Mouse (Mus musculus): ENCODE data around the gene Ddc. TPM values are rescaled to one million over a fixed set of nuclear protein-coding genes. Genes with fewer than 3 reads are reported as not detected.
A peak's percentile ranks its signal among the peaks of the same experiment; 100 is the strongest.

Ddc gene
- total RNA-seq, 2 experiments from 2014 or later, result 8.1 to 8.9 TPM

- TF ChIP-seq CTCF (conservative IDR thresholded peaks at IDR 0.05), result peak; percentile 76
- H3K27ac ChIP-seq, result peak overlapping the region; percentile 55; the same call in 1 of the 2 replicates
- DNase-seq (ENCODE audit: low spot score in 2 of 2), result no peak
- H3K4me3 ChIP-seq, result no peak overlapping the region
Observed at GRCm38 (mm10) chr11:11844367-11844971, 53.5 kb downstream of the Ddc start.

- Histone ChIP-seq H3K27ac (no peak overlapping the region), H3K4me3 (no peak overlapping the region)
- TF ChIP-seq CTCF (conservative IDR thresholded peaks at IDR 0.05), result no peak
- DNase-seq (ENCODE audit: low spot score in 2 of 2), result no peak
Observed at GRCm38 (mm10) chr11:11841590-11841989, 56.4 kb downstream of the Ddc start.

GRCm38 (mm10) chr11:11840746-11841145 lies 57.2 kb downstream of the Ddc start:
- Histone ChIP-seq H3K4me3 (no peak overlapping the region), H3K27ac (no peak overlapping the region)
- TF ChIP-seq CTCF (conservative IDR thresholded peaks at IDR 0.05), result no peak
- no peak for DNase-seq (ENCODE audit: low spot score in 2 of 2)

GRCm38 (mm10) chr11:11839874-11840273 lies 58.1 kb downstream of the Ddc start:
- no peak for DNase-seq (ENCODE audit: low spot score in 2 of 2)
- Histone ChIP-seq H3K27ac (no peak overlapping the region), H3K4me3 (no peak overlapping the region)
- no peak for TF ChIP-seq CTCF (conservative IDR thresholded peaks at IDR 0.05)

GRCm38 (mm10) chr11:11837384-11837783 lies 60.6 kb downstream of the Ddc start:
- no peak overlapping the region for H3K27ac ChIP-seq
- TF ChIP-seq CTCF (conservative IDR thresholded peaks at IDR 0.05), result no peak
- no peak overlapping the region for H3K4me3 ChIP-seq
- no peak for DNase-seq (ENCODE audit: low spot score in 2 of 2)

GRCm38 (mm10) chr11:11836713-11837370 lies 61.1 kb downstream of the Ddc start:
- Histone ChIP-seq H3K27ac (no peak overlapping the region), H3K4me3 (no peak overlapping the region)
- DNase-seq (ENCODE audit: low spot score in 2 of 2), result no peak
- TF ChIP-seq CTCF (conservative IDR thresholded peaks at IDR 0.05), result no peak

GRCm38 (mm10) chr11:11836262-11836661 lies 61.7 kb downstream of the Ddc start:
- Histone ChIP-seq H3K4me3 (no peak overlapping the region), H3K27ac (no peak overlapping the region)
- TF ChIP-seq CTCF (conservative IDR thresholded peaks at IDR 0.05), result no peak
- no peak for DNase-seq (ENCODE audit: low spot score in 2 of 2)

- TF ChIP-seq CTCF (conservative IDR thresholded peaks at IDR 0.05), result no peak
- H3K27ac ChIP-seq, result no peak overlapping the region
- DNase-seq (ENCODE audit: low spot score in 2 of 2), result no peak
- no peak overlapping the region for H3K4me3 ChIP-seq
Observed at GRCm38 (mm10) chr11:11835791-11836190, 62.2 kb downstream of the Ddc start.

GRCm38 (mm10) chr11:11835361-11835760 lies 62.6 kb downstream of the Ddc start:
- DNase-seq (ENCODE audit: low spot score in 2 of 2), result no peak
- Histone ChIP-seq H3K4me3 (no peak overlapping the region), H3K27ac (no peak overlapping the region)
- TF ChIP-seq CTCF (conservative IDR thresholded peaks at IDR 0.05), result no peak

GRCm38 (mm10) chr11:11833100-11833499 lies 64.8 kb downstream of the Ddc start:
- no peak for DNase-seq (ENCODE audit: low spot score in 2 of 2)
- TF ChIP-seq CTCF (conservative IDR thresholded peaks at IDR 0.05), result no peak
- Histone ChIP-seq H3K27ac (no peak overlapping the region), H3K4me3 (no peak overlapping the region)

GRCm38 (mm10) chr11:11832755-11833084 lies 65.2 kb downstream of the Ddc start:
- DNase-seq (ENCODE audit: low spot score in 2 of 2), result no peak
- Histone ChIP-seq H3K4me3 (no peak overlapping the region), H3K27ac (no peak overlapping the region)
- TF ChIP-seq CTCF (conservative IDR thresholded peaks at IDR 0.05), result no peak

- H3K27ac ChIP-seq, result no peak overlapping the region
- DNase-seq (ENCODE audit: low spot score in 2 of 2), result no peak
- TF ChIP-seq CTCF (conservative IDR thresholded peaks at IDR 0.05), result no peak
Observed at GRCm38 (mm10) chr11:11831940-11832754, 65.8 kb downstream of the Ddc start.

GRCm38 (mm10) chr11:11831526-11831925 lies 66.4 kb downstream of the Ddc start:
- TF ChIP-seq CTCF (conservative IDR thresholded peaks at IDR 0.05), result no peak
- no peak overlapping the region for H3K4me3 ChIP-seq
- H3K27ac ChIP-seq, result no peak overlapping the region
- DNase-seq (ENCODE audit: low spot score in 2 of 2), result no peak

More at GRCm38 (mm10) chr11:11831940-11832754, 65.8 kb downstream of the Ddc start:
- no peak overlapping the region for H3K4me3 ChIP-seq

Data from layer of hippocampus, adult 2 months (tissue).